Mouse (Mus musculus) cerebellum, postnatal 14 days (tissue): ENCODE results near the gene Ms4a4b.
"Not testable (repeated sequence)": the region's sequence is repeated elsewhere in the genome, so short reads cannot be mapped to it uniquely, and the experiment has no call there.

ENCODE experiments used
- DNase-seq, 2 experiments: peaks; one replicate each; pipeline ENCODE4 v3.0.0; 2021; ENCODE audit warnings: mixed read lengths in 2 of 2

Ms4a4b gene

DNA sequence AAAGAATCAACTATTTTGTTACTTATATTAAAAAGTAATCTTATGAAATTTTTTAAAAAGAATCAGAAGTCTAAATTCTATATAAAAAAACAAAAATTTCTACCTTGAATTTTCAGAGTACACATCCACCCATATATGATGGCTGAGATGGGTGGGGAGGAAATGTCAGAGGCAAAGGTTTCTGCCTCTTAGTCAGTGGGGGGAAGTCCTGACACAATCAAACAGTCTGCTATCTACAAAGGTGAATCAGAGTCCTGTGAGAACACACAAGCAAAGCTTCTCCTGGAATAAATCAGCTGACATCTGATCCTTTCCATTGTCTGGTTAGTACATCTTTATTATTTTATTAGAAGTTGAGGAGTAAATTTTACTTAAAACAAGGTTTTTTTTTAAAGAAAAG is at the start of gene Ms4a4b:
Gene Ms4a4b, plus strand, starts transcription at position 216 of the 400 bp plus-strand sequence.
- no peak for DNase-seq

DNA sequence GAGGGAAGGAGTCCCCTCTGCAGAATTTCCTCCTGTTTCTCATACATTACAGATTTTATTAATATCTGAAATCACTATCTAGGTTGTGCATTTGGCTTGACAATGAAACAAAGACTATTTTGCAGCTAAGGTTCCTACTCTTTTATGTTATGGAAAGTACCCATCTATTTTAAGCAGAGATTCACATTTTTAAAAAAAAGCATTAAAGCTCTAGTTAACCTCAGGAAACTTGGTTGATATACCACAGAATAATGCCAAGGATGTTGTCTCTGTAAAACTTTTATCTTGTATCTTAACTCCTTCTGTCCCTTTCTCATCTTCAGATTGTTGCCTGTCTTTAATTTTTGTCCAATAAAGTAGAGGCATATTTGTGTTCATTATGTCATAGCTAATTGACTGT is 47.6 kb upstream of the Ms4a4b start:
- no peak for DNase-seq

DNA sequence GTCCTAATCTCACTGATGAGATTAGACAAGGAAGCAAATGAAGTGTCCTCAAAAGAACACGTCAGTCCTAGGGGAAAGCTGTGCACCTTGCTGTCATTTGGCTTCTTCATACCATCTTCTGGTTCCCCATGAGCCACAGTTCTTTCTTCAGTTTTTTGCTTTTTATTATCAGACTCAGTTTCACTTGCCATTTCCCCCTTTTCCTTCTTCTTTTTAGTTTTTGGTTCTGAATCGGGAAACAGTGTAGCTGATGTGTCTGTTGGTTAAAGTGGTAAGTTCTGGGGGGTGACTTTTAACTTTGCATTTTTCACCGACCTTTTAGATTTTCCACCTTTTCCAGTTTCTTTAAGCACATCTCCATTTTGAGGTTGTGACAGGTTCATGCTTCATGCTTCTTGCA is 38.8 kb upstream of the Ms4a4b start, which contains the start of gene Ms4a4c:
Gene Ms4a4c, plus strand, starts transcription at position 244 of the 400 bp plus-strand sequence.
- DNase-seq = no peak

DNA sequence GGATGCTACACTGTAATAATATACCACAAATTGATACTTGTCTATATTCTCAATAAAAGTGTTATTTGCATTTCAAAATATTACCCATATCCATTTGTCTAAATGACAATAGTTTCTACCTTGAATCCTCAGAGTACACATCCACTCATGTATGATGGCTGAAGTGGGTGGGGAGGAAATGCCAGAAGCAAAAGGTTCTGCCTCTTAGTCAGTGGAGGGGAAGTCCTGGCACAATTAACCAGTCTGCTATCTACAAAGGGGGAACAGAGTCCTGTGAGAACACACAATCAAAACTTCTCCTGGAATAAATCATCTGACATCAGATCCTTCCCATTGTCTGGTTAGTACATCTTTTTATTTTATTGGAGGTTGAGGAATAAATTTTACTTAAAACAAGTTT is 35.9 kb upstream of the Ms4a4b start:
- DNase-seq = no peak

DNA sequence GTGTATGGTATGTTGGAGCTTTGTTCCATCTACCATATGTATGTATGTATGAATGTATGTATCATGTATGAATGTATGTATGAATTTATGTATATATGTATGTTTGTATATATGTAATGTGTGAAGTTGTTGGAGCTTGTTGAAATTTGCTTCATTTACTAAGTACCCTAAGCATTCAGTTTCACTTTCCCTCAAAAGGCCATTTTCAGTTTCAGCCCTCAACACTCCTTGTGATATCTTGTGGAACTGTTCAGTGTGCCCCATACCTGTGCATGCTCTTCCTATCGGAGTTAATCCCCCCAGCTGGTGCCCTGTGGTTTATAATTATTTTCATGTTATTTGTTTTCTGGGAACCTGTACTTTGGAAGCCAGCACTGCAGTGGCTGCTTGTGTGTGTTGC is 34.8 kb upstream of the Ms4a4b start:
- DNase-seq = no peak

DNA sequence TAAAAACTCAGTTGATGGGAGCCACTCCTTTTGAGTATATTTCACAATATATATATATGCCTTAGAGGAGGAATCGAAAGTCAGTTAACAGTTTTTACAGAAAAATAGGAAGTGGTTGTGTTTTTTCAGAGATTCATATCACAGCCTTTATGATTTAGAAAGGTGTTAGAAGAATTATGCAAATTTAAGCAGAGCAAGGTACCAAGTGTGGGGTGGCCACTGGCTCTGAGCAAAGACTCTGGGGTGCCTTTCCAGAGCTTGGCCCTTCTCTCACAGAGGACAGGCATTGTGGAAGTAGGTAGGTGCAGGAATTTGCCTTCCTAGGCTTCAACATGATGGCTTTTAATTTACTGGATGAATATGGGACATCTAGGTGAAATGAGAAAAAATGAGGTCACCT is 31.7 kb upstream of the Ms4a4b start:
- DNase-seq = no peak

DNA sequence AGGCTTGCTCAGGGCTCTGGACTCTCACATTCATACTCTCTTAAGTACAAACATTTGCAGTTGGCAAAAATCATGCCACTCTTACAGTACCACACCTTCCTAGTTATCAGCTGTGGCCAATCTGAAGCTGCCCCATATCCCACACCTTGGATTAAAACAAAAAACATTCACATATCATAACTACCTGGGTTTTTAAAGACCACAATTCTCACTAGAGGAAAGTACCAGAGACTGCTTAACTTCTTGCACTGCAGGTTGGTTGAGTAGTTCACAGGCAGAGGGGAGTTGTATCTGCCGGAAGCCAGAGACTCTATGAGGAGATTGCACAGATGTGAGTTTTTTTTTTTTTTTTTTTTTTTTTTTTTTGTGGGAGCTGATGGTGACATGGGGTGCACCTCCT is 29.3 kb upstream of the Ms4a4b start:
- DNase-seq = no peak

DNA sequence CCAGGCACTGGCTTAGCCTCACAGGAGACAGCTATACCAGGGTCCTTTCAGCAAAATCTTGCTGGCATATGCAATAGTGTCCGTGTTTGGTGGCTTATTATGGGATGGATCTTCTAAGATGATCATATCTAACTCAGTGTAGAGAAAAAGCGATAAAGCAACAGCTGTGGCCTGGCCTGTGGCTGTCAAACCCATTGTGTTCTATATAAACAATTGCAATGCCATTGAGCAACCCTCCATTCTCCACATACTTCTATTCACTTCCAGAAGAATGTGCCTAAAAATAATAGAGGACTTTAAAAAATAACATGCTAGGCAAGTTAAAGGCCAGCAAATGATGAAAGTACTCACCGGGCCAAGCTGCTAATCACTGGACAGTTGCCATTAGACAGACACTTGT is 27.8 kb upstream of the Ms4a4b start:
- no peak for DNase-seq

DNA sequence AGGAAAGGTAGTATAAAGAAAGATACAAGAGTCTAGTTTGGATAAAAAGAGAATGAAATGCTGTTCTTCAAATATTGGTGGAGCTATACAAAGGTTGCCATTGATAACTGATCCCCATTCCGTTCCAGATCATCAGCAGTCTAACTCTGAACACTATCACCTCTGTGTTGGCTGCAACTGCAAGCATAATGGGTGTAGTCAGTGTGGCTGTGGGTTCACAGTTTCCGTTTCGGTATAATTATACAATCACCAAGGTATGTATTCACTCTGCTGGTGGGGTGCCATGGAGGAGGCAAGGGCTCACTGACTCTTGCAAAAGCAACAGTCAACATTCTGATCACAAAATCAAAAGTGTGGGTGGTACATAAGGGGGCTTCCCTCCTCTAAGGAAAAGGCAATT is 24.5 kb upstream of the Ms4a4b start:
- not testable (repeated sequence) for DNase-seq

DNA sequence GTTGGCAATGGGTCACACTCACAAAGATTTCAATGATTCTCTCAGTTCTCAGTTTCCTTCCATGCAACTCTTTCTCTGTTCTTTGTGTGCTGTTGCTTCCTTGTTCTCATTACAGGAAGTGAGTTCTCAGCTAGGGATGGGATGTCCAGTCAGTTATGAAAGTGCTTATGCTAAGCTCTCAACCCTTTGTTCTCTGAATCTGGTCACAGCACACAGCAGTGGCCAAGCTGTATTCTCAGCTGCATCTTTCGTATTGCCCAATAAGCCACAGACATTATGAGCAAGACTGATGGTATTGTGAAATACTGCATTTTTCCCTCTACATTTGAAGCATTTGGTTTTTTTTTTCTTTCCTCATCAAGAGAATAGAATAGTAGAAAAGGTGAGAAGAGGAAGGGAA is 12.1 kb upstream of the Ms4a4b start:
- not testable (repeated sequence) for DNase-seq

DNA sequence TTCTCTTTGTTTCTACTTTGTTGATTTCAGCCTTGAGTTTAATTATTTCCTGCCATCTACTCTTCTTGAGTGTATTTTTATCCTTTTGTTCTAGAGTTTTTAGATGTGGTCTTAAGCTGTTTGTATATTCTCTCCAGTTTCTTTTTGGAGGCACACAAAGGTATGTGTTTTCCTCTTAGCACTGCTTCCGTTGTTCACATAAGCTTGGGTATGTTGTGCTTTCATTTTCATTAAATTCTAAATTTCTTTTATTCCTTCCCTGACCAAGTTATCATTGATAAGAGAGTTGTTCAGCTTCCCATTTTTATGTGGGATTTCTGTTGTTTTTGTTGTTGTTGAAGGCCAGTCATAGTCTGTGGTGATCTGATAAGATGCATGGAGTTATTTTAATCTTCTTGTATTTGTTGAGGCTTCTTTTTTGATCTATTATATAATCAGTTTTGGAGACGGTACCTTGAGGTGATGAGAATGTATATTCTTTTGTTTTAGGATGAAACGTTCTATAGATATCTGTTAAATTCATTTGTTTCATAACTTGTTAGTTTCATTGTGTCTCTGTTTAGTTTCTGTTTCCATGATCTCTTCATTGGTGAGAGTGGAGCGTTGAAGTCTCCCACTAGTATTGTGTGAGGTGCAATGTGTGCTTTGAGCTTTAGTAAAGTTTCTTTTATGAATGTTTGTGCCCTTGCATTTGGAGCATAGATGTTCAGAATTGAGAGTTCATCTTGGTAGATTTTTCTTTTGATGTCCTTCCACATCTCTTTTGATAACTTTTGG is 8.1 kb upstream of the Ms4a4b start:
- DNase-seq = no peak

DNA sequence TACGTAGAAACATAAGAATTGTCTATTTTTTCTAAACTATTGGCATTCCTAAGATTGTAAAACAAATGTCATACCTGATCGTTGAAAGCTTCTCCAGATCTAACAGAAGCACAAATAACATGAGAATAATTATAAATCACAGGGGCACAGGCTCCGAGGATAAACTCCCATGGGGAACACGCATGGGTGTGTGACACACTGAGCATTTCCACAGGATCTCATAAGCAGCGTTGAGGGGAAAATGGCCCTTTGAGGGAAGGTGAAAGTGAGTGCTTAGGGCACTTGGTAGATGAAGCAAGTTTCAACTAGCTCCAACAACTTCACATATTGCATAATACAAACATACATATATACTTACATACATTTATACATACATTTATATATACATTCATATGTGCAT is 611 bp downstream of the Ms4a4b start:
- DNase-seq = no peak

DNA sequence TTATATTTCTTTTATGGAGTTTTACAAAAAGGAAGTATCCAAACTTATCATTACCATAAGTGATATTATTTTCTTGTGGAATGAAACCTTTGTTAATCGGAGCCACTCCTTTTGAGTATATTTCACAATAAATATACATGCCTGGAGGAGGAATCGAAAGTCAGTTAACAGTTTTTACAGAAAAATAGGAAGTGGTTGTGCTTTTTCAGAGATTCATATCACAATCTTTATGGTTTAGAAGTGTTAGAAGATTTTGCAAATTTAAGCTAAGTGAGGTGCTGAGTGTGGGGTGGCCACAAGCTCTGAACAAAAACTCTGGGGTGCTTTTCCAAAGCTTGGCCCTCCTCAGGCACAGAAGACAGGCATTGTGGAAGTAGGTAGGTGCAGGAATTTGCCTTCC is 3.9 kb downstream of the Ms4a4b start:
- no peak for DNase-seq

DNA sequence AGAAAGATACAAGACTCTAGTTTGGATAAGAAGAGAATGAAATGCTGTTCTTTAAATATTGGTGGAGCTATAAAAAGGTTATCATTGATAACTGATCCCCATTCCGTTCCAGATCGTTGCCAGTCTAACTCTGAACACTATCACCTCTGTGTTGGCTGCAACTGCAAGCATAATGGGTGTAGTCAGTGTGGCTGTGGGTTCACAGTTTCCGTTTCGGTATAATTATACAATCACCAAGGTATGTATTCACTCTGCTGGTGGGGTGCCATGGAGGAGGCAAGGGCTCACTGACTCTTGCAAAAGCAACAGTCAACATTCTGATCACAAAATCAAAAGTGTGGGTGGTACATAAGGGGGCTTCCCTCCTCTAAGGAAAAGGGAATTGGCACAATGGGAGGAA is 15.7 kb downstream of the Ms4a4b start:
- DNase-seq = not testable (repeated sequence)

DNA sequence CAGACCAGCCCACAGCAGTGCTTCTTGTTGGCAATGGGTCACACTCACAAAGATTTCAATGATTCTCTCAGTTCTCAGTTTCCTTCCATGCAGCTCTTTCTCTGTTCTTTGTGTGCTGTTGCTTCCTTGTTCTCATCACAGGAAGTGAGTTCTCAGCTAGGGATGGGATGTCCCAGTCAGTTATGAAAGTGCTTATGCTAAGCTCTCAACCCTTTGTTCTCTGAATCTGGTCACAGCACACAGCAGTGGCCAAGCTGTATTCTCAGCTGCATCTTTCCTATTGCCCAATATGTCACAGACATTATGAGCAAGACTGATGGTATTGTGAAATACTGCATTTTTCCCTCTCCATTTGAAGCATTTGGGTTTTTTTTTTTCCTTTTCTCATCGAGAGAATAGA is 21.4 kb downstream of the Ms4a4b start:
- DNase-seq = not testable (repeated sequence)

DNA sequence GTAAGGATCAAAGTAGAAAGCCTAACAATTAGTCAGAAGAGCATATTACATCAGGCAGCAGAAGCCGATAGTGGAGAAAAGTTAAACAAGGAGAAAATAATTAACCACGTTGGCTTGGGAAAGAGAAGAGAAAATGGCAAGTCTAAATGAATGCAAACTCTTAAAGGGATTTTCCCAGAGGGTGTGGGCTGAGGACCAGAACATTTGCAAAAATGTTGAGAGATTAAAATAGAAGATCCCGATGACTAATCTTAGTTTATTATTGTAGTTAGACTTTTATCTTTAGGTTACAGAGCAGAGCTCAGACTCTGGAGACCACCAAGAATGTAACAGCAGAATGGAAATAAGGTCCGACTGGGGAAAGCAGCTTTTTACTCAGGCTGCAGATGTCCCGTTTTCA is 23.1 kb downstream of the Ms4a4b start:
- no peak for DNase-seq

DNA sequence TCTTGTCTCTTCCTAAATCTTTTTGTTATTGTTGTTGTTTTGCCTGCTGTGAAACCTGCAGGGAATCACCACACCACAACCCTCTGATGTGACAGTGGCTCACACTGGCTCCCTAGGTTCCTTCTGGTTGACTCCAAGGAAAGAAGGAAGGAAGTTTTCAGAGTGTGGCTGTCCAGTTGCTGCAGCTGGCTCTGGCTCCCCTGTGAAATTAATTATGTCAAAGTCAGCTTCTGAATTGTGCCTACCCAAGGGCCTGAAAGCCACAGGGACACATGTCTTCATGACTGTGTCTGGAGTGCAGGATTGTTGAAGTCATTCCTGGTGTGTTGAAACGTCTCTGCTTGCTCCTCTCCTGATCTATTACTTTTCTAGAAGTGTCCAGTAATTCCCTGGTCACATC is 25.0 kb downstream of the Ms4a4b start:
- not testable (repeated sequence) for DNase-seq

DNA sequence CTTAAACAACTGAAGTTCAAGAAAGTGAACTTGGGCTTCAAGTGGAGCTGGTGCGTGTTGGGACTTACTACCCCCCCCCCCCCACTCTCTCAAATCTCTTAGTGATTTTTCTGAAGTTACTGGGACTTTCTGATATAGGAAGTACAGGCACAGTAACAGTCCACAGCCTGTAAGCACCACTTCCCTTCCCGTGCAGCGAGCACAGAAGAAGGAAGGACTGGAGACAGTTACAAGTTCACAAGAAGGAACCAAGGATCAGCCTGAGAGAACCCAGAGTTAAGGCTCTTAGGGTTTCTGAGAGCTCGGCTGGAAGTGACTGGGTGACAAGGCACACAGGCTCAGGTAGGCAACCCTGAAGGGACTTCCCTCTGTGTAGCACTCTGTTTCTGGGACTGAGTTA is 25.9 kb downstream of the Ms4a4b start, which contains the start of gene Ms4a6c:
Gene Ms4a6c, plus strand, starts transcription at position 152 of the 400 bp plus-strand sequence.
- DNase-seq = not testable (repeated sequence)

DNA sequence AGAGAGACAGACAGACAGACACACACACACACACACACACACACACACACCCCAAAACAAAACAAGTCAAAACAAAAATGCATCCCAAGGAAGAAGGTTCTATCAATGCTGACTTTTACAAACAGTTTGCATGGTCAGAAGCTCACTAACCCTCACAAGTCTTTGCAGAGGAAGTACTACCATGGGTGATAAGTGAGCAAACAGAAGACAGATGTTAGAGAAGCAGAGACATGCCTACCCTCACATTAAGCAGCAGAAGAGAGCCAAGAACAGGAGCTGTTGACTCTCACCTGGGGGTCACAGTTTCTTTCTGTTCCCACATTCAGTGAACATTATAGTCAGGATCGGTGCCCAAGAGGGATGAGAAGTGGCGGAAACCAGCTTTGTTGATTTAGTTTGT is 36.4 kb downstream of the Ms4a4b start:
- no peak for DNase-seq

DNA sequence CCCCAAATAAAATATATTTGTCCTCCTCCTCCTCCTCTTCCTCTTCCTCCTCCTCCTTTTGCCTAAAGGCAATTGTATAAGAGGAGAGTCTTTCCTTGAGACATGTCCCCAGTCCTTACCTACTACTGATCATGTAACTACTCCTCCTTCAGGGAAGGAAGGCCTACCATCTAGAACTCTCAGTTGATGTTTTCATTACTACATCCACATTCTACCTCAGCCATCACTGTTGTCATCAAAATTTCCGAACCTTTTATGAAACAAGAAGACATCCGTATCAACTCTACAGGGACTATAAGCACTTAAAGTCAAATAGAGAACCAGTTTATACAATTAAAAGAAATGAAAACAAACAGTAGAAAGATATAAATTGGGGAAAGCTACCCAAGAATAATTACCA is 39.3 kb downstream of the Ms4a4b start:
- DNase-seq = no peak

DNA sequence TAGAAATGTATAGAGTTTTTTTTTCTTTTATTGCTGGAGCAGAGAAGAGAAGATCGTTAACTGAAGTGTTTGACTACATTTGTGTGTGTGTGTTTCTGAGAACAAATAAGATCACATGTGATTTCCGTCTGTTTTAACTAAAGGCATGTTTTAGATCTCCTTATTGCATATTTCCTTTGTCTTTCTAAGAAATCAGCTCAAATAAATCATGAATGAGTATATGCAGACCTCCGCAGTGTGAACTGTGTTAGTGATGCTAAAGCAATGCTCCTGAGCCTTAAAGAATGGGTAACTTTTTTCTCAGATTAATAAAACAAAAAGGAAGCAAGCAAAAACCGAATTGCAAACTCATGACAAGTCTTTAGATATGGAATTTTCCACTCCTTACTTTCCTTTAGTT is 40.6 kb downstream of the Ms4a4b start:
- DNase-seq = no peak

DNA sequence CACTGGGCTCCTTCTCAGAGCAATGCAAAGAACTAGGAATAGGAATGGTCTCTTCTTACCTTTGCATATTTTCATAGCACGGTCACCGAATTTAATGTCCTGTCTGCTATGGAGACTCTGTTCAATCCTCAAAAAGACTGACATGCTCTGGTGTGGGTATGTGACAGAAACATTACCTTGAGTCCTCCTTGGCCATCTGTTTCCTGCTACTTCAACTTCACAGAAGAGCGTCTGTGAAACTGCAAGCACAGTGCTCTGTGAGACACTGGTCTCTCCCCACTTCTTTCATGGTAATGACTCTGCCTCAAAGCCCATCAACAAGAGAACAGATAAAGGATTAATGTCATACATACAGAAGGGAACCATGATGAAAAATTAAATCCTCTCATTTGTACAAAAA is 41.0 kb downstream of the Ms4a4b start:
- DNase-seq = no peak

DNA sequence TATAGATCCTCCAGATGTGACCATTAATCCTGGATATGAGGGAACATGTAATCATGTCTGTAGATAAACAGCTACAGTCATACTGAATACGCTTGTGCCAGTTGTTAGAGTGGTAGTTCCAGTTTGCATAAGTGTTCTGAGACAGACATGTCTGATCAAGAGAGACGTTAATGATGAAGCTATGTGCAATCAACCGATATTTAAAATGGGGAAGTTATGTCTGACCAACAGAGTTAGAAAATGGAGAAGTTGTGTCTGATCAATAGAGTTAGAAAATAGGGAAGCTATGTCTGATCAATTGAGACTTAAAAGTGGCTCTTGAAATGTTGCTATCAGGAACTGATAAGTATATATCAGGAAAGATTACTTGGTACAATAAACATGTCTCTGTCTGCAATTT is 41.9 kb downstream of the Ms4a4b start:
- DNase-seq = no peak

DNA sequence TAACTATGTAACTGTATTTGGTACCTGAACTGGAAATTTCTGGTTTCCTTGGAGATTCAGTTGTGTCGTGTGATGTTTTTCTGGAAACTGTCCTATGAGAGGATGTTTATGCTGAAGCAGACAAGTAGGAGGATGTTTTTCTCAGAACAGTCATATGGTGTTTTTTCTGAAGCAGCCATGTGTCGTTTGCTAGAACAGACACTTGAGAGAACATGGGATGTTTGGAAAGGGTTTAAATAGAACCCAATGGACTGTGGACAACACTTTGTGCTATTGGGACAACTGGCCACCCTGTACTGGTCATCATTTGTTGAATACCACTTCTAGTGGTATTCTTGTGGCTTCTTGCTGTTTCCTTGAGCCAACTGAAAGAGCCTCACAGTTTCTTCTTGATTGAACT is 42.4 kb downstream of the Ms4a4b start, which contains the start of gene Gm8369:
Gene Gm8369, plus strand, starts transcription at position 193 of the 400 bp plus-strand sequence.
- no peak for DNase-seq

DNA sequence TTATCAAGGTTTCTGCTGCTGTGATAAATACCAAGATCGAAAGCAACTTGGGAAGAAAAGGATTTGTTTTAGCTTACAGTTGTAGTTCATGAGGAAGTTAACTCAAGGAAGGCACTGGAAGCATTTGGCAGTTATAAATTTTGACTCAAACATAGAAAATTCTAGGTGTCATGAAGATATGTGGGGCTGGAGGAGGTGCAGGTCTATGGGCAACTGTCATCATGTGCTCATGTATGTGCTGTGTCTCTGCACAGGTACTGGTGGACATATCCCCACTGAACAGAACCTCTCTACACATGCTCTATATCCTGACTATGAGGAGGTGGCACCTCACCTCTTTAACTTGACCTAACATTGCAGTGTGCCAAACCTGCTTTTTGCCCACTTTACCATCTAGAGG is 43.2 kb downstream of the Ms4a4b start:
- DNase-seq = no peak
